Mouse (Mus musculus) fibroblast of lung, adult 2 months (primary cell): ENCODE measurements around the gene Acot6.

Source experiments
- DNase-seq: peaks from one replicate; pipeline ENCODE4 v3.0.0-alpha.2; 2011; ENCODE audit warnings: low read depth

The Acot6 gene

DNA sequence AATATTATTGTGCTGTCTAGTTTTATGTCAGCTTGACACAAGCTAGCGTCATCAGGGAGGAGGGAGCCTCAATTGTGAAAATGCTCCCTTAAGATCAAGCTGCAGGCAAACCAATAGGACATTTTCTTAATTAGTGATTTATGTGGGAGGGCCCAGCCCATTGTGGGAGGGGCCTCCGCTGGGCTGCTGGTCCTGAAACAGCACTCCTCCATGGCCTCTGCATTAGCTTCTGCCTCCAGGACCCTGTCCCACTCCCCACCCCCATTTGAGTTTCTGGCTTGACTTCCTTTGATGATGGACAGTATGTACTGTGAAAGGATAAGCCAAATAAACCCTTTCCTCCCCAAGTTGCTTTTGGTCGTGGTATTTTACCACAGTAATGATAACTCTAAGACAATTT, 6.6 kb downstream of the Acot6 start:
- DNase-seq = no peak

- DNase-seq = no peak
Measured at GRCm38 (mm10) chr12:84107692-84108091, 7.2 kb downstream of the Acot6 start.

- DNase-seq = no peak
Measured at GRCm38 (mm10) chr12:84109924-84110323, 9.5 kb downstream of the Acot6 start.

DNA sequence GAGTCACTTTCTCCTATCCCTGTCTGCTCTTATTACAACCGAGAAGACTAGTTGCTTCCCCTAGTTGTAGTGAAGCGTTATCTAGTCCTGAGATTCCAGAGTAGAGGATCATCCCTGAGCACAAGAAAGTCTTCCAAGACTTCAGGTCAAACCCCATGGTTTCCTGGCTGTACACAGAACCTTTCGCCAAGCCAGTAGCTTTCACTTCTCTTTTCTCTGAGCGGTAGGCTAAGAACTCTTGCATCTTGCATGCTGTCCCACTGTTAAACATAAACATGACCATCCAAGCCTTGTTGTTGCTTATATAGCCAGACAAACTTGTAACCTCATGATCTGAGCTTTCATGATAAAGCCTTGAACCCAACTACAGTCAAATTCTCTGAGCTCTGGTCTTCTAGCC, 10.4 kb downstream of the Acot6 start:
- no peak for DNase-seq

DNA sequence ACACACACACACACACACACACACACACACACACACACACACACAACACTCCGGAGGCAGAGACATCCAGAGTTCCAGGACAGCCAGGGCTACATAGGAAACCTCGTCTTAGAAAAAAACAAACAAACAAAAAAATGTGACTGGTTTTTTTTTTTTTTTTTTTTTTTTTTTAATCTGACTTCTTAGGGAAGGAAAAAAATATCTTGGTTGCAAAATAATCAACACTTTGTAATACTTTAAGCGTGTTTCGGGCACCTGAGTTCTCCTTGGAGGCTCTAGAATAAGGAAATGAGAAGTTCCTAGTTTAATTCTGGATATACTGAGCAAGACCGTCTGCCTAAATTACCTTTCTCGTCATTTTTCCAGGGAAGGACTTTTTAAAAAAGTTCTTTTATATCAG, 13.2 kb downstream of the Acot6 start:
- DNase-seq = no peak

- peak; percentile 64 for DNase-seq
Measured at GRCm38 (mm10) chr12:84114153-84114994, 13.9 kb downstream of the Acot6 start, which contains the start of gene Dnal1. TSS of gene Dnal1 (plus strand) at chr12:84114366.

- DNase-seq = no peak
Measured at GRCm38 (mm10) chr12:84119584-84119983, 19.1 kb downstream of the Acot6 start.

GRCm38 (mm10) chr12:84125892-84126291, 25.4 kb downstream of the Acot6 start:
- DNase-seq = no peak

GRCm38 (mm10) chr12:84126899-84127298, 26.4 kb downstream of the Acot6 start:
- DNase-seq = no peak

- no peak for DNase-seq
Measured at GRCm38 (mm10) chr12:84128576-84128975, 28.1 kb downstream of the Acot6 start.

GRCm38 (mm10) chr12:84129931-84130330, 29.5 kb downstream of the Acot6 start:
- DNase-seq = no peak

- no peak for DNase-seq
Measured at GRCm38 (mm10) chr12:84132265-84132664, 31.8 kb downstream of the Acot6 start.

DNA sequence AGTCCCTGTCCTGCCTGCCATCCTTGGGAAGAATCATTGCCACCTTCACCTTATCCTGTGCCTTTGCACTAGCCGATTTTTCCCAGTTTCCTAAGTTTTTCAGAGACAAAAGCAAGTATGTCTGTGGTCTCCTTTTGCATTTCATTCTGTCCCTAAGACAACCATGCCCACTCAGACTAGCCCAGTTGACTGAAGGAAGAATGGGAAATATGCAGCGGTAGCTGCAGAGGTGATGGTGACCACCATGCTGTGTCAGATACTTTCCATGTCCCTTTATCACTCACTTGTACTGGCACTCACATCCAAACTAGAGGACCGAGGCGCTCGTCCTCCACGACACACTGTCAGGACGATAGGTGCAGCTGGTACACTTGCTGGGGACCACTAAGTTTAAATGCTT, 36.7 kb downstream of the Acot6 start:
- no peak for DNase-seq

DNA sequence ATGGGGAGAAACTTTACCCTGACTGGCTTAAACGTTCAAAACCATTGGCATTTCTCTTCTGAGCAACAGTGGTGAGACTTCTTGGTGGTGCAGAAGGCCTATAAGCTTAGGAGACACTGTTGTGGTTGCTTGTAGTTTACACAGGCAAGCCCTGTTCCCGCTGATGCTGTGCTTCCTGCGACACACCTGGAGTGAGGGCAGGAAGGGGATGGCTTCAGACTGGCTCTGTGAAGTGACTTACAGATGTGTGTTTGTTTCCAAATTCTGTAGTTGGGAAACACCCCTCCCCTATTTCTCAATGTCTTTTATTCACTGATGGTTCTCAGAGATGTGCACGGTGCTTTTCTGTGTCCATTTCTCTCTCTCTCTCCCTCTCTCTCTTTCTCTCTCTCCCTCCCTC, 39.7 kb downstream of the Acot6 start:
- DNase-seq = no peak

DNA sequence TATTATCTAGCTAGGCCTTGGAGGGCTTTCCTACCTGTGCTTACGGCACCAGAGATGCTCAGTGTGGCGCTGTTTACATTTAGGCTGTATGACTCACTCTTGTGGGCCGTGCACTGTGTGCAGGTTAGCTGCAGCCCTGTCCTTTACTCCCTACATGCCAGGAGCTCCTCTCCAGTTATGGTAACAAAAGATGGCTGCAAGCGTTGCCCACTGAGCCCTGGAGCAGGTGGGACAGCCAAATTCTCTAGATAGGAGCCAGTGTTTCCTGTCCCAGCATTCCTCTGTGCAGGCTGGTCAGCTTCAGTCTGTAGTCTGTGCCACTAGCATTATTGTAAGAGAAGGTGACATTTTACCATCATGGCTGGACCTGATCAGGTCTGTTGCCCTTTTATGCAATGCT, 40.8 kb downstream of the Acot6 start:
- DNase-seq = no peak

- DNase-seq = no peak
Measured at GRCm38 (mm10) chr12:84142281-84143050, 42.0 kb downstream of the Acot6 start.

GRCm38 (mm10) chr12:84147954-84148621, 47.6 kb downstream of the Acot6 start, which contains the start of gene Pnma1:
TSS of gene Pnma1 (minus strand) at chr12:84148489.
- DNase-seq = no peak

- no peak for DNase-seq
Measured at GRCm38 (mm10) chr12:84148622-84149012, 48.2 kb downstream of the Acot6 start.

DNA sequence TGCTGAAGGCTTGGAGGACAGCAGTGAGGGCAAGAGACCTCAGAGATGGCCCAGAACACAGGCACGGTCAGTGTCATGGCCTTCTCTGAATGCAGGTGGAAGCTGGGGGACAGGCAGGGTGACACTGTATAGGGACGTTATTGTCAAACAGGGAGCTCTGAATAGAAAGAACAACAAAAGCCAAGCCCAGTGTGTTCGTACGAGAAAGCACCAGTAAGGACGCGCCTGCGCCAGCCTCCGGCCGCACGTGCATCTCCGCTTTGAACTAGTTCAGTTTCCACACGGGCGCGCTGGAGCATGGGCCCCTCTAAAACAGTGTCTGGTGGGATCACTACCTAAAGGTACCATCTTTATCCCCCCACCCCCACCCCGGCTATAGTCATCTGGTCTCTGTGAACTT, 49.5 kb downstream of the Acot6 start:
- no peak for DNase-seq

GRCm38 (mm10) chr12:84150976-84151375, 50.5 kb downstream of the Acot6 start:
- DNase-seq = no peak

DNA sequence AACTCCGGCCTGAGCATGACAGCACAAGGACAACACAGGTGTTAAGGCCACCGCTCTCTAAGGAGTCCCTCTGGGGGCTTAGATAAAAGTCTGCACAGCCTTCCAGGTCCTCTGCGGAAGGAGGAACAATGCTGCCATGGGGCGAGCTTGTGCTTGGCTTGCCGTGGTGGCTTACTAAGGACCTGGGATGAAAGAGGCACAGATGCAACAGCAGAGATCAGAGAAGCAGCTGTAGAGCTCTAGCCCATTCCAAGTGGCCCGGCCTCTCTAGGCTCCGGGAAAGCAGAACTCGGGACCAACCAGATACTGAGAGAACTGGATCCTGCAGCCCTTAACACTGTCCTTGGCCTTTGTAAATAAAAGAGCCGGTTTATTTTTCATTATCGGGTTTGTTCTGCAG, 51.5 kb downstream of the Acot6 start:
- no peak for DNase-seq

- DNase-seq = no peak
Measured at GRCm38 (mm10) chr12:84152352-84153190, 52.1 kb downstream of the Acot6 start.
